Mouse (Mus musculus) v-Abl transformed pro-B cells (cell line): Measurements from ENCODE around the gene Cxcl9.

Source experiments
- in situ Hi-C, 2 experiments: fragments of 400-800 bp; cut with MboI; formaldehyde crosslinking; loops; one replicate each; pipeline ENCODE4 v1.15.1; 2025; ENCODE audit not compliant: unreplicated experiment in 2 of 2

Gene Cxcl9

DNA sequence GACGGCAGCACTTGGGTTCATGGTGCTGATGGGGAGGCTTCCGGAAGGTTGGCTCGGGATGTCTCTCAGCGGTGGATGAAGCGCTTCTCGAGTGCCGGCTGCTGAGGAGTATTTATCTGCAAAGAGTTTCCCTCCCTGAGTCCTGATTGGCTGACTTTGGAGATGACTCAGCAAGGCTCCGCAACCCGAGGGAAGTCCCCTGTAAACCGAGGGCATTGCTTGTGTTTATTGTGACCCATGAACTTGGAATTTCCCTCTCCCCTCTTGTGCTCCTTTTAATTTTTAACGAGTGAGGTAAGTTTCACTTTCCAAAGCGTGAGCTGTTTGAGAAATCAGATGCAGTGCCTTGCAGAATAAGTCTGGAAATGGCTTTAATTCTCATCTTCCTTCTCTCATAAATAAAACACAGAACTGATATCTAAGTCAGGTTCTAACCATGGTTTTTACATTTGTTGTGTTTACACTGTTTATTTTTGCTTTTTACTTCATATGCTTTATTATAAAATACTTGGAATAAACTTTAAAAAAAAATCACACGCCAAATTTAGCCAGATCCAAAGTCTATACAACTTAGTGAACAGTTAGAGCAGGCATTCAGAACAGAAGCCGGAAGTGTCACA is 21.0 kb upstream of the Cxcl9 start, which contains the start of gene Cxcl10:
Cxcl10 (minus strand) TSS at position 96 of the 620 bp plus-strand sequence.
- in situ Hi-C loops, result no loop called here

DNA sequence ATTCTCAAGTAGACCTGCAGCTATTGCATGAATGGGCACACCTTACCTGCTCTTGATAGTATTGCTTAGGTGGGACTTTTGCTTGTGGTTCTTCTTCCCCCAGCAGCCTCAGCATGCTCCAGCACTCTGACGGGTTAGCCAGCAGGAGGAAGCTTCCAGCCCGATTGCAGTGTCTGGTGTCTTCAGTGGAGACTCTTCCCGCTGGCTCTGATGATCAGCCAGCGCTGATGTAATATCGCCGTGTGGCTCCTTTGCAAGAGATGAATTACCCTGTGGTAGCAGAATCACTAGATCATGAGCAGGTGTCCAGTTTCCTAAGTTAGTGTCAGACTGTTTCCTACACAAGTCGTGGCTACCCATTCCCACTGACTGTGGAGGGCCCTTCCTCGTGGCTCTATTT is 17.1 kb upstream of the Cxcl9 start:
- in situ Hi-C loops, result no loop called here

- in situ Hi-C loops, result no loop called here
Measured at GRCm38 (mm10) chr5:92340606-92341005, 12.7 kb upstream of the Cxcl9 start.

DNA sequence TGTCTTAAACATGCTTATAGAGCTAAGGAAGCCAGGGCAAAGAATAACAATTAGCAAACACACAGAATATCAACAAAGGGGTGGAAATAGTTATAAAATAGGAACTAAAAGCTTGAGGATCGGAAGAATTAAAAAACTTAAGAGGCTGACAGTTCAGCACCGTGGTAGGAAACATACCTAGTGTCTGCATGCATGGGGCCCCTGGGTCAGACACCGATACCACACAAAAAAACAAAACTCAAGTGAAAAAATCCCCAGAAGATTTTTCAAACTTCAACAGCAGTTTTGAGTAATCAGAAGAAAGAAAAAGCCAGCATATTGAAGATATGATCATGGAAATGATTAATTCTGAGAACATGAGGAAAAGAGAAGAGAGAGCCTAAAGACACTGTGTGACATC is 8.9 kb upstream of the Cxcl9 start:
- in situ Hi-C loops, result no loop called here

- in situ Hi-C loops, result no loop called here
Measured at GRCm38 (mm10) chr5:92332359-92332840, 4.5 kb upstream of the Cxcl9 start.

GRCm38 (mm10) chr5:92331635-92332338 is 3.9 kb upstream of the Cxcl9 start, which contains the start of gene Art3:
Gene Art3, plus strand, starts transcription at chr5:92331827.
- in situ Hi-C loops, result no loop called here

GRCm38 (mm10) chr5:92331122-92331521 is 3.2 kb upstream of the Cxcl9 start:
- in situ Hi-C loops, result no loop called here

DNA sequence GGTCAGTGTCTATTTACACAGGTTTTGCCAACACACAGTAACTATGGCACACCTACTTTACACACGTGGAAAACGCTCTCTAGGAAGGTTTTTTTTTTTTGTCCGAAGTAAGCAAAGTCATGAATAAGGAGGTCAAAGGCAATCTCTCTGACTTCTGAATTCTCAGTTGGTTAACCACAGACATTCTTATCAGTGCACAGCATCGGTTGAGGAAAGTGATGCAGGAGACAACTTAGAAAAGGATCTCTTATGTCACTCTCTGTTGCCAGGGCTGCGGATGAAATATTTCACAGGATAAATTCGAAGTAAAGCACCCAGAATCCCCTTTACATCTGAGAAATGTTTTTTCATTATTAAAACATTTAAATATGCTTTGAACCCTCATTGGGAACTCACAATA is 512 bp downstream of the Cxcl9 start:
- in situ Hi-C loops, result no loop called here

DNA sequence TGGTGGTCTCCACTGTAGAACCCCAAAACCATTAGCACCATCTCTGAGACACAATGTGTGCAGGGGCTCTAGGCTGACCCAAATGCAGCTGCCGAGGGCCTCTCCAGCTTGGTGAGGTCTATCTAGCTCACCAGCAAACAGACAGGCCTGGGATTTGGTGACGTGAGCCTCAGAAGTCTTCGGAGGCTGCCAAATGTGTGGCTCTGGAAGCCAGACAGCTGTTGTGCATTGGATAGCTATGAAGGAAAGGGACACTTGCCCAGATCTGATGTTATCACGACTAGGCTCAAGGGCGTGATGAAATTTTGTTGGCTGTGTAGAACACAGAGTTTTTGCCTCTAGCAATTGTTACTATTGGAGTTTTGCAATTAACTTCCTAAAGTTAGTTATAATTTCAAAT is 4.6 kb downstream of the Cxcl9 start:
- in situ Hi-C loops, result loop anchor here (25.0 kb wide), 2 partner anchors 189 to 639 kb away; partner anchors contain the start of gene Scarb2 (in 1 of the 2)

DNA sequence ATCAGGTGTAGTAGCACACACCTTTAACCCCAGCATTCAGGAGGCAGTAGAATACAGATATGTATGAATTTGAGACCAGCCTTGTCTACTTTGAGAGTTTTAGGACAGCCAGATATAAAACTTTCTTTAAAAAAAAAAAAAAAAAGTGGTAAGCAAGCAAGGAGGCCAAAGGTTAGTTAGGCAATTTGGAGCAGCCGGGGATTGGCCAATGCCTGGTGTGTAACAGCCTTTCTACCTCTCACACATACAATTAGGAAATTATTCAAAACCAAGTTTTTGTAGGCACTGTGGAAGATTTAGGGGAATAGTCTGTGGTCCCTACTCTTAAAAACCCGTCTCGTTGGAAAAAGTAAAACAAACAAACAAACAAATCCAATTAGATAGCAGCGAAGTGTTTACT is 5.3 kb downstream of the Cxcl9 start:
- in situ Hi-C loops, result loop anchor here (25.0 kb wide), 2 partner anchors 190 to 640 kb away; partner anchors contain the start of gene Scarb2 (in 1 of the 2)

- in situ Hi-C loops, result loop anchor here (25.0 kb wide), 2 partner anchors 190 to 640 kb away; partner anchors contain the start of gene Scarb2 (in 1 of the 2)
Measured at GRCm38 (mm10) chr5:92321631-92322400, 6.1 kb downstream of the Cxcl9 start.

- in situ Hi-C loops, result loop anchor here (10.0 to 25.0 kb wide), 3 partner anchors 194 to 644 kb away; partner anchors contain the start of gene Scarb2 (in 1 of the 2)
Measured at GRCm38 (mm10) chr5:92318596-92318995, 9.3 kb downstream of the Cxcl9 start.

- in situ Hi-C loops, result loop anchor here (10.0 to 25.0 kb wide), 3 partner anchors 194 to 644 kb away; partner anchors contain the start of gene Scarb2 (in 1 of the 2)
Measured at GRCm38 (mm10) chr5:92318119-92318518, 9.8 kb downstream of the Cxcl9 start.

GRCm38 (mm10) chr5:92313776-92314175 is 14.1 kb downstream of the Cxcl9 start:
- in situ Hi-C loops, result loop anchor here (5.0 to 25.0 kb wide), 6 partner anchors 64 to 649 kb away; partner anchors contain the start of gene Scarb2 (in 1 of the 2)

DNA sequence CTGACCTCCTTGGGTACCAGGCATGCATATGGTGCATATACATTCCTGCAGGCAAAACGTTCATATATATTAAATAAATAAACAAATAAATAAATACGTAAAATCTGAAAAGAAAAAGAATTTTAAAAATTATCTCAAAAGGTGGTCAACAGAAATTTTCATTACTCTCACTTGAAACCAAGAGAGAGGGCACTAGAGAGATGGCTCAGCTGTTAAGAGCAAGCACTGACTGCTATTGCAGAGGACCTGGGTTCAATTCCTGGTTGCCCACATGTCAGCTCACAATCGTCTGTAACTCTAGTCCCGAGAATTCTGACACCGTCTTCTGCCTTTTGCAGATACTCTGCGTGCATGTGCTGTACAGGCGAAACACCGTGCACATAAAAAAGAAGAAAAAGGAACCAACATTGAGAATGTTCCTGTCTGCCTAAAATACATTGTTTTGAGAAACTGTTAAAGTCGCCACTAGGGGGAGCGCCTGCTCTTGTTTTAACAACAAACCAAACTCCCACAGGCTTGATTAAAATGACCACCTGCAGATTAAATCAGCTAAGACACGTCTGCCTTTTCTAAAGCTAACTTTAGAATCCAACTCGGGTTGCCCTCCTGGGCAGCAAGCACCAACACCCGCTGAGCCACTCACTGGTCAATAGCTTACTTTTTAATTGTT is 15.7 kb downstream of the Cxcl9 start:
- in situ Hi-C loops, result loop anchor here (5.0 to 25.0 kb wide), 6 partner anchors 65 to 650 kb away; partner anchors contain the start of gene Scarb2 (in 1 of the 2)

DNA sequence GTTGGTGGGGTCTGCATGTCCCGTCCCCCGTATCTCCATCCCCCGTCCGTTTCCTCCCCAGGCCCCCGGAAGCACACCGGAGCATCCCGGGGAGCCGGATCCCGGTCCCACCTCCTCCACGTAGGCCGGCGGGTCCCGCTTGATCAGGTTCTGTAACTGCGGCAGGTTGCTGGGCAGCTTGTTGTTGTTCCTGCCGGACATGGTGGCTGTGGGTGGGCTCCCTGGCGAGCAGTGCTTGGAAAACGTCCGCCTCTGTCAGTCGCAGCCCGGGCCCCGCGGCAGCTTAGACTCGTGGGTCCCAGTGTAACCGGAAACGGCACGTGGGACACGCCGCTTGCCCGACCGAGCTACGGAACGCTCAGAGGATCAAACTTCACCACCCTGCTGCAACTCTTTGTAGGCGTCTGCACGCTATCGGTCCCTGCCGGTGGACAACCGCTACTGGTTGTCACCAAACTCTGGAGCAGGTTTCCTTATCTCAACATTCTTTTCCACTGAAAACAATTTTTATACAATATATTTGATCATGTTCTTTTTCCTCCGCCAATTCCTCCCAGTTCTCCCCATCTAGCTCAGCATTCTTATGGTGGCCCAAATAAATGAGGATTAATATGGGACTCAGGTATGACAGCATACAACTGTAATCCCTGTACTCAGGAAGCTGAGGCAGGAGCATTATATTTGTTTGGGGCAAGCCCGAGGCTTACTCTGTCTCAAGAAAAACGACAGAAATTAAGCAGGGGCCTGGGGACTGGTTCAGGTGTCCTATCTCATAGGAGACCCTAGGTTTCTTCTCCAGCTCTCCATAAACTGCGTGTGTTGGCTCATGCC is 18.0 kb downstream of the Cxcl9 start, which contains the start of gene Sdad1:
Sdad1 (minus strand) TSS at position 799 of the 831 bp plus-strand sequence.
- in situ Hi-C loops, result loop anchor here (5.0 to 25.0 kb wide), 6 partner anchors 67 to 652 kb away; partner anchors contain the start of gene Scarb2 (in 1 of the 2)

GRCm38 (mm10) chr5:92304291-92304690 is 23.6 kb downstream of the Cxcl9 start:
- in situ Hi-C loops, result loop anchor here (25.0 kb wide), 2 partner anchors 208 to 658 kb away; partner anchors contain the start of gene Scarb2 (in 1 of the 2)

DNA sequence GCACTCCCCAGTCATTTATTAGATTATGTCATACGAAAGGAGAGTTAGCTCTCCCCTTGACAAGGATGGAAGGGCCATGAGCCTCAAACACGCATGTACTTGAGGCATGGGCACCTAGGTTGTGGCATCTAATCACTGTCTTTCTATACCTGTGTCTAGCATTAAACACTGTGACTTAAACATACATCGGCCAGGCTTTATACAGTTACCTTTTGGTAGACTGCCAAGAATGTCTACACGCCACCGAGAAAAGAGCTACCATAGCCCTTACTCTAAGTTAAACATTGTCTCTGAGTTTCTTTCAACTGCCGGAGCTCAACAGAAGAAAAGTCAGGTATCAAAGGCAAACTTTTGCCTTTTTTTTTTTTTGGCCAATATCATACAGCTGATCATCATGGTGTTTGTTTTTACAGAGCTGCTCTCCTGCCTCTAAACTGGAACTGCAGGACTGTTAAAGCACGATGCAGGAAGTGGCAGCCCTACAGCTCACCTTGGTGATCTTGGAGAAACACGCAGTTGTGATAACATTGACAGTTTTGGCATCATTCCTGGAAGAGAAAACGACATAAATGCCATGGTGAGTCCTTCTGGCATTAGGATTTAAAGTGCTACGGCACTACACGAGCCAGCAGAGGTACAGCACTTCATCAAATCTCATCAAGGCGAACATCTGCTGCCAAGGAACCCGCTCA is 25.6 kb downstream of the Cxcl9 start:
- in situ Hi-C loops, result loop anchor here (25.0 kb wide), 2 partner anchors 210 to 660 kb away; partner anchors contain the start of gene Scarb2 (in 1 of the 2)
